Mouse (Mus musculus): ENCODE results near the gene Cxcr4. TPM values are rescaled to one million over a fixed set of nuclear protein-coding genes. Genes with fewer than 3 reads are reported as not detected.
A peak's percentile ranks its signal among the peaks of the same experiment; 100 is the strongest.

Cxcr4 gene
- polyA plus RNA-seq (2012; ENCODE audit: insufficient read depth, insufficient read length, missing spikeins) = 259 and 262 TPM in 2 replicates

DNA sequence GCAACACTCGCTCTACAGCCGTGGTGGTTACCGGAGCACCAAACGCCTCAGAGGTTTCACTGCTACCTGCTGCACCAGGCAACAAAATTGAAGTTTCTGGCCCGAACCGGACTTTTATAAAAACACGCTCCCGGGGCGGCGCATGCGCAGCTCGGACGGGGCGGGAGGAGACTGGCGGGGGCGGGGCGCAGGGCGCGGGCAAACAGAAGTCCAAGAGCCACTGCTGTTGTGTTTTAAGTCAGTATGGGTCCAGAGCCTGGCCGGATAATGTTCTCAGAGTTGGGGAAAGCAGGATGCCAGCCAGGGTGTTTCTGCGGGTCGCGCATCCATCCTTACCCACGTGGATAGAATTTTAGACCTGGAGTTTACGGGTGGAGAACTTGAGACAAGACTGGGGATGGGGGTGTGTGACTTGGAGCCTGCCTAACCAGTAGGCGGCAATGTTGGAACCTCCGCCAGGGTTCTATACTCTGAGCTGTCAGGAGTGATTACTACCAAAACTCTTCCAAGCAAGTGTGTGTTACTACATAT is at the start of gene Cxcr4:
Gene Cxcr4 (minus strand): TSS at position 83 of the 531 bp plus-strand sequence.
- Histone ChIP-seq H3K4me1 (ENCODE audit: control insufficient read depth, insufficient read depth, low read length) (peaks cover 10% of the 10 kb centered on the region; the same call in 1 of the 2 replicates), H3K4me3 (ENCODE audit: insufficient read depth, low read length) (peak within 1 kb of the TSS; percentile 75), H3K27ac (ENCODE audit: insufficient read depth, low read depth, low read length) (peak within 1 kb of the TSS; percentile 42)
- peak; percentile 6; the same call in 1 of the 2 replicates for TF ChIP-seq POLR2A (IDR thresholded peaks at IDR 0.05; ENCODE audit: borderline replicate concordance, low read depth, low read length)
- peak; percentile 73 for TF ChIP-seq CTCF (IDR thresholded peaks at IDR 0.05; ENCODE audit: low read depth, low read length)

DNA sequence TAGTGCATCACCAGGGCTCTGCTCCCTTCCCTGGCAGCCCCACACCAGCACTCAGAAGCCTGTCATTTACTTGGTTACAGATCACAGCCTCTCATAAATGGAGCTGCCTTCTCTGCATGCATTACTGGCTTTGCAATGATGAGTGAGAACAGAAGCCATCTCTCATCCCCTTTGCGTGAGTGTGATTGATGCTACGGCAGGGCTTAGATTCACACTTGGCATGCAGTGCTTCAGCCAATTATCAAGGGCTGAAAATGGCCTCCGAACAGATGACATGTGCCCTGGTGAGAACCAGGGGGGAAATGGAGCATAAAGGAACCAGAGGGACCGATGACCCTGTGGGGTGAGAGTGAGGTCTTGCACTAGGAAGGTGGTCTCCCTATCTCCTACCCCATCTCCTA is 47.6 kb upstream of the Cxcr4 start:
- Histone ChIP-seq H3K27ac (ENCODE audit: insufficient read depth, low read depth, low read length) (no peak overlapping the region), H3K4me1 (ENCODE audit: control insufficient read depth, insufficient read depth, low read length) (peaks cover 6% of the 10 kb centered on the region), H3K4me3 (ENCODE audit: insufficient read depth, low read length) (no peak overlapping the region)
- no peak for TF ChIP-seq POLR2A (IDR thresholded peaks at IDR 0.05; ENCODE audit: borderline replicate concordance, low read depth, low read length)
- TF ChIP-seq CTCF (IDR thresholded peaks at IDR 0.05; ENCODE audit: low read depth, low read length) = no peak

DNA sequence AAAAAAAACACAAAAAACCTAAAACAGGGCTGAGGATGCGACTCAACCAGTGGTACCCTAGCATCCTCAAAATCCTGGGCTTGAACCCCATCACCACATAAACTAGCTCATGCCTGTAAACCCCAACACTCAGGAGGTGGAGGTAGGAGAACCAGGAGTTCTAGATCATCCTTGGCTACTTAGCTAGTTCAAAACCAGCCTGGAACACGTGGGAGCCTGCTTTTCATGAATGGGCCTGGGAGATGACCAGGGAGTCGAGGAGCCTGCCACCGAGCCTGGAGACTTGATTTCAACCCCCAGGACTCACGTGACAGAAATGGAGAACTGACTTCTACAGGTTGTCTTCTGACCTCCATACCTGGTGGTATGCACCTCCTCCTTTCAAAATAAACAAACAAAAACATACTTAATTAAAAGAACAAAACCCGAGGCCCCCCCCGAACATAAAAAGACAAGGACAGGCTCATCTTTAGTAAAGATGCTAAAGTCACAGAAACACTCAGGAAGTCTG is 45.2 kb upstream of the Cxcr4 start:
- Histone ChIP-seq H3K4me1 (ENCODE audit: control insufficient read depth, insufficient read depth, low read length) (peaks cover 14% of the 10 kb centered on the region), H3K4me3 (ENCODE audit: insufficient read depth, low read length) (no peak overlapping the region), H3K27ac (ENCODE audit: insufficient read depth, low read depth, low read length) (no peak overlapping the region)
- no peak for TF ChIP-seq POLR2A (IDR thresholded peaks at IDR 0.05; ENCODE audit: borderline replicate concordance, low read depth, low read length)
- no peak for TF ChIP-seq CTCF (IDR thresholded peaks at IDR 0.05; ENCODE audit: low read depth, low read length)

DNA sequence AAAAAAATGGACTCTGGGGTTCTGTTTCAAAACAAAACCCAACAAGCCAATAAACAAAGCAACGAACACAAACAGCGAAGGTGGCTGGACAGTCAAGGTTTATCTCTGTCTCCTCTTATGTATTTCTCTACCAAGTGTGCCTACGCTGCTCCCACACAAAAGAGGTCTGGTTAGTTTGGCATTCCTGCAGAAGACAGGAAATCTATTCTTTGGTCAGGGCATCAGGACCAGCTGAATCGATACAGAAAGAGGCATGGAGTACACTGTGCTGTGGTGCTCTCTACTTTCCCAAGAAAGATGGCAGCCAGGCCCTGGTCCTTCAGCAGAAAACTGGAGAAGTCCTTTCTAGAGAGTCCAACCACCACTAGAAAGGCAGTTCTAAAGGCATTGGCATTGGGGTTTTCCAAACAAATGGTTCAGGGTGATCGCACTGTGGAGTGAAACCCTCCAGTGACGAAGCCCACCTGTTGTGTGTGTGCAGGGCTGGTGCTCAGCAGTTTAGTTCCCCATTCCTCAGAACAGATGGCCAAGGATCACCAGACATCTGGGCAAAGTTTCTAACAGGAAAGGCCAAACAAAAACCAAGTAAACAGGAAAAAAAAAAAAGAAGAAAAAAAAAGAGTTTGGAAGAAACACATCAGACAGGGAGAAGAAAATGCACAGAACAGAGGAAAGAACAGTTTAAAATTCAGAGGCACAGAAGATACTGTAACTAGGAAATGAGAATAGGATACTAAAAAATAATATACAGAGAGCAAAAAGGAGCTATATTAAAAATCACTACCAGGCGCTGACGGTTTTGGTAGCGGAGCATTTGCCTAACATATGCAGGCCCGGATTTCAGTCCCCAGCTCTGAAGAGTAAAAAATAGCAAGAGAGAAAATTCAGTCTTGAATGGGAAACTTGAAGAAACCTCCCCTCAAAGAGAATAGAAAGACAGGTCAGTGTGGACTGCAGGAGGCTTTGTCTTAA is 44.5 kb upstream of the Cxcr4 start:
- no peak for TF ChIP-seq POLR2A (IDR thresholded peaks at IDR 0.05; ENCODE audit: borderline replicate concordance, low read depth, low read length)
- TF ChIP-seq CTCF (IDR thresholded peaks at IDR 0.05; ENCODE audit: low read depth, low read length) = no peak
- Histone ChIP-seq H3K4me3 (ENCODE audit: insufficient read depth, low read length) (no peak overlapping the region), H3K27ac (ENCODE audit: insufficient read depth, low read depth, low read length) (no peak overlapping the region), H3K4me1 (ENCODE audit: control insufficient read depth, insufficient read depth, low read length) (peaks cover 11% of the 10 kb centered on the region)

DNA sequence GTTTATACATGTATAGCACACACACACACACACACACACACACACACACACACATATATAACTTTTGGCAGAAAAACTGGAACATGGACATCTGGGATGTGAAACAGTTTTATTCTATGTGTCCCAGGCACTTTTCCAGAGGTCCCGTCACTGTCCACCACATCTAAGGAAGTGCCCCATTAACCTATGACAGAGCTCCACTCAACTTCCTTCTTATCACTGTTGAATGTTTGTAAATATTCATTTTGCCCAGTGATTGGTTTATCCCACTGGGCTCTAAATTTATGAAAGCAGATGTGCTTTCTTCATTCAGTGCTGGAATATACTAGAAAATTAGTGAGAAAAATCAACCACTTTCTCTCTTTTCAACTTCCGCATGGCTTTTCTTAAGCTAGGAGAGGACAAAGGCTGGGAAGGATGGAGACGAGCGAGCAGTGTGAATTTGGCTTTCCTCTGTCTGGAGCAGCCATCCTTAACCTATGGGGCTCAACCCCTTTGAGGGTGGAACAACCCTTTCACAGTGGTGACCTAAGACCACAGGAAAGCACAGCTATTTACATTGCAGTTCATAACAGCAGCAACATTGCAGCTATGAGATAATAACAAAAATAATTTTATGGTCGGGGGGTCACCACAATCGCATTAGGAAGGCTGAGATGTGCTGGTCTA is 41.8 kb upstream of the Cxcr4 start:
- TF ChIP-seq CTCF (IDR thresholded peaks at IDR 0.05; ENCODE audit: low read depth, low read length) (no peak), POLR2A (IDR thresholded peaks at IDR 0.05; ENCODE audit: borderline replicate concordance, low read depth, low read length) (no peak)
- Histone ChIP-seq H3K4me3 (ENCODE audit: insufficient read depth, low read length) (no peak overlapping the region), H3K27ac (ENCODE audit: insufficient read depth, low read depth, low read length) (no peak overlapping the region), H3K4me1 (ENCODE audit: control insufficient read depth, insufficient read depth, low read length) (peaks cover 11% of the 10 kb centered on the region)

DNA sequence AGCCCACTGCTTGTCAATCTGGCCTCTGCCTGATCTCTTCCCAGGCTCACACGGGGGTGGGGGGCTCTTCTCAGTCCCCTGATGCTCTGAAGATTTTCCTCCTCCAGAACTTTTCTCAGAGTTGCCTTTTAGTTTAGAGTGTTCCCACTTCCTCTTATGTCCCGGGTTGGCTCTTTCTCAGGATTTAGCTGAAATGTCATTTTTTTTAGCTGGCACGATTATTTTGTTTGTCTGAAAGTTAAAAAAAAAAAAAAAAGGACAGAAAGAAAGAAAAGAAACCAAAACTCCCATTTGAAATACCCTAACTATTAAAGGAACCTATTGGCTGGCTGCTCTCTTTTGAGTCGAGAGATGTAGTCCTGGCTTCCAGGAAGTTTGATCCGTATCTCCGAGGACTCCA is 40.4 kb upstream of the Cxcr4 start:
- H3K4me1 ChIP-seq (ENCODE audit: control insufficient read depth, insufficient read depth, low read length) = peaks cover 11% of the 10 kb centered on the region
- TF ChIP-seq POLR2A (IDR thresholded peaks at IDR 0.05; ENCODE audit: borderline replicate concordance, low read depth, low read length) (no peak), CTCF (IDR thresholded peaks at IDR 0.05; ENCODE audit: low read depth, low read length) (no peak)
- no peak overlapping the region for H3K4me3 ChIP-seq (ENCODE audit: insufficient read depth, low read length)
- peak overlapping the region; percentile 47 for H3K27ac ChIP-seq (ENCODE audit: insufficient read depth, low read depth, low read length)

DNA sequence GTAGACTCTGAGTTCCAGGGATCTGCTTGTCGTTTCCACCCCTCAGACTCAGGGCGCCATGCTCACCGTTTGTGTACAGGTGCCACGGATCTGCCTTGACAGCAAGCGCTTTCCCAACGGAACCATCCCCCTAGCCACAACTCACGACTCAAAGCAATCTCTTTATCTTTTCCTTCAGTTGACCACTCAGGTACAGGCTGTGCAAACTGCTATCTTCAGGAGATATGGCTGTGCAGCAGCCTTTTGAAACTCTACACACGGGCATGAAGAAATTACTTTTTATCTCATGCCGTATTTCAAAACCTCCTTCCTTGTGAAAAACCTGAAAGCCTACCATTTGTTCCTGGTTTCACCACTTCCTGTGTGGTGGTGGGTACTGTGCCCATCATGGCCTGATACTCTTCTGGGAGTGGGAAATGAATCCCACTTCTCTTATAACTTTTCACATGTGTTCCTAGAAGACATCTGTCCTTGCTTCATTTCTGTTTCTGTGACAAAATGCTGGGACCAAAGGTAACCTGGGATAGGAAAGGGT is 34.1 kb upstream of the Cxcr4 start:
- Histone ChIP-seq H3K27ac (ENCODE audit: insufficient read depth, low read depth, low read length) (no peak overlapping the region), H3K4me1 (ENCODE audit: control insufficient read depth, insufficient read depth, low read length) (0 out of 2 replicates have a peak, but pooled peaks cover 4% of the 10 kb centered on the region), H3K4me3 (ENCODE audit: insufficient read depth, low read length) (no peak overlapping the region)
- no peak for TF ChIP-seq CTCF (IDR thresholded peaks at IDR 0.05; ENCODE audit: low read depth, low read length)
- TF ChIP-seq POLR2A (IDR thresholded peaks at IDR 0.05; ENCODE audit: borderline replicate concordance, low read depth, low read length) = no peak

DNA sequence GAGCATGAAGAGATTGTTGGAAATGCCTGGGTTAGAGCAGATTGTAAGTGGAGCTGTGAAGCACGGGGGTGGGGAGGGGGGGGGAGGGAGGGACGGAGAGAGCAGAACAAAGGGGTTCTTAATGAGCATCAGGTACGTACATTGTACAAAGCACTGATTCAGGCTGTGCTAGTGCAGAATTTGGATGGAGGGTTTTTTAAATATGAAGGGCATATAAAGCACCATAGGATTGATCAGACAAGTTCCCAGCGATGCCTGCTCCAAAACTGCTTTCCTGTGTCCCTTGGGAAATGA is 31.4 kb upstream of the Cxcr4 start:
- H3K27ac ChIP-seq (ENCODE audit: insufficient read depth, low read depth, low read length) = no peak overlapping the region
- 0 out of 2 replicates have a peak, but pooled peaks cover 4% of the 10 kb centered on the region for H3K4me1 ChIP-seq (ENCODE audit: control insufficient read depth, insufficient read depth, low read length)
- no peak overlapping the region for H3K4me3 ChIP-seq (ENCODE audit: insufficient read depth, low read length)
- TF ChIP-seq CTCF (IDR thresholded peaks at IDR 0.05; ENCODE audit: low read depth, low read length) = no peak
- TF ChIP-seq POLR2A (IDR thresholded peaks at IDR 0.05; ENCODE audit: borderline replicate concordance, low read depth, low read length) = no peak

DNA sequence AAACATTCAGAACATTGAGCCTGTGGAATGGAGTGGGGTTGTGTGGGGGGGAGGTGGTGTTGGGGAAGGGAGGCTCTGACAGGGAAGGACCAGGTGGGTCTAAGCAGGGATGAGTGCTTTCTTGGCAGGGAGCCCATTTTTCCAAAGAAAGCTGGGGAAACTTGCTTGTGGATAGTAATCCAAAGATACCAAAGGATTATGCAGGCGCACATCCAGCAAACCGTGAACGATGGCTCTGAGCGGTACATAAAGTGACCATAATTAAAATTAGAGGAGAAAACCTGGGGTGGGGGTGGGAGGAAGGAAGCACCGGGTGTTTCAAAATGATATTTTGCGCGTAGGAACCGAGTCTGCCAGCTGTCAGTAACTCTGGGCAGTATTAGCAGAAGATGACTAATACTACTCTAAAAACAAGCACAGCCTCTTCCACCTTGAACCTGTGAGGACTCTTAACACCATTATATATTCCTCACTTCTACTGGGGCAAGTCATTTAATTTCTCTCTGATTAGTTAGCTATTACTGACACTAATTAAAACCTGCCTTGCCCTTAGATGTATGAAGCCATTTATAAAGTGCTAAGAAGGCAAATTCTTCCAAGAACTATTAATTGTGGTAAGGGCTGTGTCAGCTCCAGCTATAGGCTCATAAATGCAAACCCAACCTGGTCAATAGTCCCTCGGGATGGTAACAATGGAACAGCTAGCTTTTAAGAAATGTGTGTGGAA is 30.9 kb upstream of the Cxcr4 start:
- TF ChIP-seq CTCF (IDR thresholded peaks at IDR 0.05; ENCODE audit: low read depth, low read length) (no peak), POLR2A (IDR thresholded peaks at IDR 0.05; ENCODE audit: borderline replicate concordance, low read depth, low read length) (no peak)
- no peak overlapping the region for H3K27ac ChIP-seq (ENCODE audit: insufficient read depth, low read depth, low read length)
- H3K4me3 ChIP-seq (ENCODE audit: insufficient read depth, low read length) = no peak overlapping the region
- H3K4me1 ChIP-seq (ENCODE audit: control insufficient read depth, insufficient read depth, low read length) = 0 out of 2 replicates have a peak, but pooled peaks cover 4% of the 10 kb centered on the region

All from bone marrow macrophage, adult 2 months (primary cell).